Mouse (Mus musculus) limb, embryonic 14.5 days (tissue): ENCODE data around the gene Xylt2. TPM values are rescaled to one million over a fixed set of nuclear protein-coding genes. Genes with fewer than 3 reads are reported as not detected.

Experiments used
- ATAC-seq: fragments of 200-750 bp; cut with Nextera tagmentation; 2 replicates; pipeline ENCODE4 v1.8.0; 2017; ENCODE audit warnings: low read depth, moderate number of reproducible peaks, moderate TSS enrichment; ENCODE audit not compliant: low FRiP score
- DNase-seq: peaks from one replicate; pipeline ENCODE4 v3.0.0-alpha.2; 2015; ENCODE audit warnings: low spot score
- H3K27ac ChIP-seq: fragments of 300-500 bp; sonication (generic); replicated peaks from 2 replicates; pipeline ENCODE4 v1.5.1; 2014; ENCODE audit warnings: low read depth, mild to moderate bottlenecking, low read length, moderate library complexity, mixed read lengths
- H3K27me3 ChIP-seq: fragments of 300-500 bp; sonication (generic); 2 replicates; pipeline ENCODE4 v1.6.1; 2014; ENCODE audit warnings: low read length, mixed read lengths; ENCODE audit not compliant: control insufficient read depth, insufficient read depth
- H3K36me3 ChIP-seq: fragments of 300-500 bp; sonication (generic); 2 replicates; pipeline ENCODE4 v1.6.1; 2014; ENCODE audit warnings: mild to moderate bottlenecking, low read length, moderate library complexity, mixed read lengths; ENCODE audit not compliant: control insufficient read depth, insufficient read depth
- H3K4me1 ChIP-seq: fragments of 300-500 bp; sonication (generic); 2 replicates; pipeline ENCODE4 v1.6.1; 2014; ENCODE audit warnings: antibody characterized with exemption, low read length, mixed read lengths; ENCODE audit not compliant: control insufficient read depth, insufficient read depth
- H3K4me2 ChIP-seq: fragments of 300-500 bp; sonication (generic); replicated peaks from 2 replicates; pipeline ENCODE4 v1.6.1; 2014; ENCODE audit warnings: low read depth, mild to moderate bottlenecking, low read length, moderate library complexity; ENCODE audit not compliant: severe bottlenecking
- H3K4me3 ChIP-seq: fragments of 300-500 bp; sonication (generic); replicated peaks from 2 replicates; pipeline ENCODE4 v1.5.1; 2014; ENCODE audit warnings: low read length
- H3K9ac ChIP-seq: fragments of 300-500 bp; sonication (generic); 2 replicates; pipeline ENCODE4 v1.6.1; 2014; ENCODE audit warnings: mild to moderate bottlenecking, low read depth, low read length, moderate library complexity; ENCODE audit not compliant: severe bottlenecking
- H3K9me3 ChIP-seq: fragments of 300-500 bp; sonication (generic); 2 replicates; pipeline ENCODE4 v1.6.1; 2016; ENCODE audit warnings: low read length; ENCODE audit not compliant: control insufficient read depth
- POLR2A ChIP-seq: fragments of 200-500 bp; IDR thresholded peaks from 2 replicates; pipeline ENCODE4 v1.8.0; 2012; ENCODE audit warnings: inconsistent platforms, mild to moderate bottlenecking, moderate library complexity, borderline replicate concordance; ENCODE audit not compliant: insufficient read depth, insufficient read length; ENCODE audit errors: extremely low read depth
- WGBS: fragments of 180-500 bp; shearing (Covaris S2); extraction: QIAGEN DNeasy Blood & Tissue Kit; methylation state at CpG from one replicate; pipeline ENCODE4 v1.1.7; 2014; 5-methylcytosine and 5-hydroxymethylcytosine counted together
- polyA plus RNA-seq, 2 experiments: library from polyadenylated mRNA; depleted of rRNA in 1 of 2; stranded (reverse) in 1 of 2; unstranded in 1 of 2; fragments of >200 nt; fragmentation: Nextera tagmentation in 1 of 2; extraction: Ambion mirVana in 1 of 2; gene quantifications; 2 replicates each; pipeline versions ENCODE4 v1.2.1 to v1.2.3; 2012 to 2014

The Xylt2 gene
- polyA plus RNA-seq, 2 experiments, result 27.4 to 40.0 TPM

DNA sequence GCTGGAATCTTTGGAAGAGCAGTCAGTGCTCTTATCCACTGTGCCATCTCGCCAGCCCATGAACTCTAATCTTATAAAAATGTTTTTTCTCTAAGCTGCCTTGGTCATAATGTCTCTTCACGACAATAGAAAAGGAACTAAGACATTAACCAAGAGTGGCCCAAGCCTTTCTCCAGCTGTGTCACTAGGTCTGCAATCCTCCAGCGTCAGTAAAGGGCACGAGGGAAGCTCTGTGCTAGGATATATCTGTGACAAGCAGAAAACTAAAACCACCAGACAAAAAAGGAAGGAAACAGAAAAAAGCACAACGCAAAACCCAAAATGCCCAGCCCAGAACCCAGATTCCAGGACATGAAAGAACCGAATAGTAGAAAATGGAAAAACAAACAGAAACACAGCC, 9.9 kb upstream of the Xylt2 start:
- no peaks in the 10 kb centered on the region for H3K4me1 ChIP-seq
- H3K36me3 ChIP-seq, result no peaks in the 10 kb centered on the region
- ATAC-seq (no peak), DNase-seq (no peak)
- TF ChIP-seq POLR2A, result no peak
- H3K27ac ChIP-seq, result no peak overlapping the region
- no peak overlapping the region for H3K4me2 ChIP-seq
- H3K9ac ChIP-seq, result no peak overlapping the region
- H3K9me3 ChIP-seq, result no peaks in the 10 kb centered on the region
- no peak overlapping the region for H3K4me3 ChIP-seq
- H3K27me3 ChIP-seq, result no peaks in the 10 kb centered on the region
- 82% methylated on average over 6 of the region's 6 CpGs for WGBS

DNA sequence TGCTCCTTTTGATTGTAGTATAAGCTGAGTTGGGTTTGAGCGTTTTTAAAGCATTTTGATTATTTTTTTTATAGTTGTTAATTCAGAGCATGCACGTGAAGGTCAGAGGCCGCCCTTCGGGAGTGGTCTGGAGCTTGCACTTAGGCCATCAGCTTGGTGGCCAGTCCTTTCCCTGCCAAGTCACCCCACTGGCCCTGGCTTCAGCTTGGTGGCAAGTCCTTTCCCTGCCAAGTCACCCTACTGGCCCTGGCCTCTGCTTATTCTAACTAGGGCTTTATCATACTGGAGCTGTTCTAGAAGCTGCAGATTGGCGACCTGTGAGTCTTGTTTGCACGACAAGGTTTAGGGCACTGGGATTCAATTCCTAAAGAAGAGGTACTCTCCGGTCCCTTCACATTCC, 5.1 kb upstream of the Xylt2 start:
- TF ChIP-seq POLR2A, result no peak
- no peak for ATAC-seq
- 72% methylated on average over 7 of the region's 7 CpGs for WGBS
- no peaks in the 10 kb centered on the region for H3K36me3 ChIP-seq
- no peak overlapping the region for H3K9ac ChIP-seq
- H3K4me2 ChIP-seq, result no peak overlapping the region
- H3K4me3 ChIP-seq, result no peak overlapping the region
- no peak for DNase-seq
- no peaks in the 10 kb centered on the region for H3K27me3 ChIP-seq
- H3K9me3 ChIP-seq, result no peaks in the 10 kb centered on the region
- no peak overlapping the region for H3K27ac ChIP-seq
- H3K4me1 ChIP-seq, result peaks cover 6% of the 10 kb centered on the region

DNA sequence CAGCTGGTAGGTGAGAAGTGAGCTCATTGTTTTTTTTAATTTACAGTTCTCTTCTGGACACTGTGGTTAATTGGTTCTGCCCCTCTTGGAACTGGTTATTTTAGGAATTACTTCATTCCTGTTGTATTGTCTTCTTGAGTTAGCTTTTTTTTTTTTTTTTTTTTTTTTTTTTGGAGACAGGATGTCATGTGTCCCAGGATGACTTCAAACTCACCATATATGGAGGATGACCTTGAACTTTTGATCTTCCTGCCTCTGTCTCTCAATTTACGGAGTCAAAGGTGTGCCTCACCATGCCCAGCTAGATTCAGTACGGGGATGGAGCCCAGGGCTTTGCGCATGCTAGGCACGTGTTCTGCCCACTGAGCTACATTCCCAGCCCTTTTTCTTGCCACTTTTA, 4.3 kb upstream of the Xylt2 start:
- Histone ChIP-seq H3K27me3 (no peaks in the 10 kb centered on the region), H3K9me3 (no peaks in the 10 kb centered on the region), H3K4me1 (peaks cover 6% of the 10 kb centered on the region), H3K4me3 (no peak overlapping the region), H3K36me3 (no peaks in the 10 kb centered on the region), H3K9ac (no peak overlapping the region), H3K27ac (no peak overlapping the region), H3K4me2 (no peak overlapping the region)
- no peak for DNase-seq
- 76% methylated on average over 4 of the region's 4 CpGs for WGBS
- no peak for TF ChIP-seq POLR2A
- no peak for ATAC-seq

DNA sequence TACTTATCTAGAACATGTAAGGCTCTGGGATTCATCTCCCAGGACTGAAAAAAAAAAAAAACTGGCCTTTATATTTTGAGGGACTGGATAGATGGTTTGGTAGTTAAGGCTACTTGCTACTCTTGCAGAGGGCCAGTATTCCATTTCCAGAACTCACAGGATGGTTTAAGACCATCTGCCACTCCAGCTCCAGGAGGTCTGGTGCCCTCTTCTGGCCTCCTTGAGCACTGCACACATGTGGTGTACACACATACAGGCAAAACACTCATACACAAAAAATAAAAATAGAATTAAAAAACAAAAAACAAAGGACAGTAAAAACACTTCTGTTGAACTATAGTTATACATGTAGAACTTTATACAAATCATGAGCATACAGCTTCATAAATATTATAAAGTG, 3.3 kb upstream of the Xylt2 start:
- peaks cover 16% of the 10 kb centered on the region for H3K4me1 ChIP-seq
- ATAC-seq (no peak), DNase-seq (no peak)
- no peaks in the 10 kb centered on the region for H3K9me3 ChIP-seq
- no peak overlapping the region for H3K4me3 ChIP-seq
- no peaks in the 10 kb centered on the region for H3K36me3 ChIP-seq
- no peak overlapping the region for H3K27ac ChIP-seq
- TF ChIP-seq POLR2A, result no peak
- no peaks in the 10 kb centered on the region for H3K27me3 ChIP-seq
- H3K4me2 ChIP-seq, result no peak overlapping the region
- no peak overlapping the region for H3K9ac ChIP-seq

DNA sequence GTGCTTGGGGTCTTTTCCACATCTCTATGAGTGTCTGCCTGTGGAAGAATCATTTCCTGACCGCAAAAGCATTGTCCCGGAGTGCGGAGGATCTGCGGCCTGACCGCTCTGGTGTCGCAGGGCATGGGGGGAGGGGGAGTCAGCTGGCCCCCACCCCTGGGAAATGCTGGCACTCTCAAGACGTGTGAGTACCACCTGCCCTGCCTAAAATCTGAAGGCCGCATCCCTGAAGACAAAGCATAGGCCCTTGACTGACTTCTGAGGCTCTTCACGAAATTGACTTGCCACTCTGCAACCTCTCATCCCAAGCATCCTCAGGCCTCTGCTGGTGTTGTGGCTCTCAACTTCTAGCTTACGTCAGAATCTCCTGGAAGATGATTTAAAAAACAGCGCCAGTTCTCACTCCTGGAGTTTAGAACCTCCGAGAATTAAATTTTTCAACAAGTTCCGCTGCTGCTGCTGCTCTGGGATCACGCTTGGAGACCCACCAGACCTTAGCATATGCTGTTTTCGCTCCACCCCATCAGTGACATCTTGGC, 361 bp upstream of the Xylt2 start:
- Histone ChIP-seq H3K9me3 (no peaks in the 10 kb centered on the region), H3K36me3 (no peaks in the 10 kb centered on the region; the same call in 1 of the 2 replicates), H3K4me2 (peak overlapping the region; percentile 74), H3K4me1 (peaks cover 24% of the 10 kb centered on the region), H3K9ac (peak overlapping the region; percentile 97; the same call in 1 of the 2 replicates), H3K27ac (peak overlapping the region; percentile 52), H3K4me3 (peak overlapping the region; percentile 96), H3K27me3 (no peaks in the 10 kb centered on the region)
- 0 out of 2 replicates have a peak, but pooled peaks have one; percentile 19 for ATAC-seq
- no peak for TF ChIP-seq POLR2A
- DNase-seq, result no peak
- WGBS, result 26% methylated on average over 15 of the region's 15 CpGs

DNA sequence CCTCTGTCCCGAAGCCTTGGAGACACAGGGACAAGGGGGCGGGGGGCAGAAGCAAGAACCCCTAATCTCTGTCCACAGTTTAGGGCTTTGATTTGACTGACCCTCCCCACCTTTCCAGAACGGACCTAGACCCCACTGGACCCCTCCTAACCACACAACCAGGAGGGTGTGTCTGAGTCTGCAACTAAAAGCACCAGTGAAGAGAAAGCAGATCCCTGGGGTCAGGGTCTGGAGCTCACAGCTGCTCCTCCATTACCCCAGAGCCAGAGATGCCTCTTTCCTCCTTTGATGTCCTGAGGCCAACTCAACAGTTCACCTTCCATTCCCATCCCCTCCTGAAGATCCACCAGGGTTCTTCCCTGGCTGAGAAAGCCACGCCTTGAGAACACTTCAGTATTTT, 1.0 kb downstream of the Xylt2 start:
- no peaks in the 10 kb centered on the region for H3K27me3 ChIP-seq
- 32% methylated on average over 4 of the region's 4 CpGs for WGBS
- H3K4me2 ChIP-seq, result peak overlapping the region; percentile 74
- H3K27ac ChIP-seq, result no peak overlapping the region
- peak overlapping the region; percentile 96 for H3K4me3 ChIP-seq
- peak overlapping the region; percentile 97 for H3K9ac ChIP-seq
- DNase-seq (no peak), ATAC-seq (no peak)
- peaks cover 24% of the 10 kb centered on the region for H3K4me1 ChIP-seq
- no peak for TF ChIP-seq POLR2A
- no peaks in the 10 kb centered on the region for H3K9me3 ChIP-seq
- no peaks in the 10 kb centered on the region; the same call in 1 of the 2 replicates for H3K36me3 ChIP-seq
